Mouse (Mus musculus): ENCODE measurements around the gene Ager. TPM values are rescaled to one million over a fixed set of nuclear protein-coding genes. Genes with fewer than 3 reads are reported as not detected.
A peak's percentile ranks its signal among the peaks of the same experiment; 100 is the strongest.

The Ager gene
- polyA plus RNA-seq, 1 experiment from 2014 or later, result 2.7 TPM

DNA sequence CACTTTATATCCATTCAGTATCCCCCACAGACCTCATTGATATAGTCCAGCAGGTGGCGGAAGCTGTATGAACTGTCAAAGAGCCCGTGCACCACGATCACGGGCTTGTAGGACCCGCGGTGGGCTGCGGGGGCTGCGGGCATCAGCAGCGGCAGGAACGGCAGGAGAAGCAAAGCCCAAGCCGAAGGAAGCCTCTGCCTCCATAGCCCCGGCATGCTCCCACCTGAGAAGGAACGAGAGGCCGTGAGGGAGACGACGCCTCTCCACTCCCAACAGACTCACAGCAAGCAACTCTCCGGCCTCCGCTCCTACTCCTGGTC is 29.1 kb downstream of the Ager start:
- ATAC-seq (ENCODE audit: insufficient number of reproducible peaks, low FRiP score, low TSS enrichment, low read depth), result 0 out of 2 replicates have a peak, but pooled peaks have one; percentile 5
- H3K27me3 ChIP-seq (ENCODE audit: control insufficient read depth, insufficient read depth, low read length), result peaks cover 21% of the 10 kb centered on the region
- no peaks in the 10 kb centered on the region for H3K36me3 ChIP-seq (ENCODE audit: control insufficient read depth, insufficient read depth, low read length)
- H3K4me1 ChIP-seq (ENCODE audit: control insufficient read depth, insufficient read depth, low read length), result peaks cover 28% of the 10 kb centered on the region
- H3K4me3 ChIP-seq (ENCODE audit: low read depth, low read length), result peak overlapping the region; percentile 82
- peak; percentile 54 for DNase-seq (ENCODE audit: low spot score)
- H3K9ac ChIP-seq (ENCODE audit: low read length), result peak overlapping the region; percentile 71
- under 1% methylated on average over 18 of the region's 18 CpGs for WGBS
- H3K27ac ChIP-seq (replicated peaks; ENCODE audit: low read depth, low read length), result no peak overlapping the region
- no peaks in the 10 kb centered on the region for H3K9me3 ChIP-seq (ENCODE audit: control insufficient read depth, low read length)
- H3K4me2 ChIP-seq (ENCODE audit: low read depth, severe bottlenecking), result peak overlapping the region; percentile 94

DNA sequence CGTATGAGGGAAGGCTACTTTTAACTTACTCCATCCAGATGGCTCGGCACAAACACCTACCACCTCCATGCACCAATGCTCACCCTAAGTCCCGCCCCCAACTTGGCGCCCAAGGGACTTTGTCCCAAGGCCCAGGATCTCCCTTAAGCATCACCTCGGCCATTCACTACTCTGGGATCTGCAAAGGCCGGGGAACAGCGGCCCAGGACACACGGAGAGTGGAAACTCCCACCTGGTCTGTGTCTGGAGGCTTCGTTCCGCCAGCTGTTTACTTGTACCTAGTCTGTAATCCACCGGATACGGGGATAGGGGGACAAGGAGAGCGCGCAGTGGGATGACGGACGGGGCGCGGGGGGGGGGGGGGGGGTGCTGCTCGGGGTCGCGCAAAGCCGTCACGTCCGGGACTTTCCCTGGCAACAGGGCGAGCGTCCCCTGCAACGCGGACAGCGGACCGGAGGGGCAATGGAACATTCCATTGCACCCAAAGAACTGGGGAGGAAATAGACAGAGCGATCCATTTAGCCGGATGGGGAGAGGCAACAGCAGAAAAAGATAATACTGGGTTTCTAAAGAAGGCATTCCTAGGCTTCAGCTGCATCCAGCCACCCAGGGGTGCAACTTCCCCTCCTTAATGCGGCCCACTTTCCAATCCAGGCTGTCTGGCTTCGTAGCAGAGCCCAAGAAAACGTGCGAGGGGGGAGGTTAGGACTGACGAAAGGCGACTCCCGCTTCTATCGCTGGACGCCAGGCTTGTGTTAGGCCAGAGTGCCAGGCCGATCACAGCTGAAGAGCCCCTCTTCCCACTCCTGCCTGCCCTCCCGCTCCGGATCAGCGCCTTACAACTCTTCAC is 29.7 kb downstream of the Ager start:
- ATAC-seq (ENCODE audit: insufficient number of reproducible peaks, low FRiP score, low TSS enrichment, low read depth), result peak; percentile 68
- peaks cover 28% of the 10 kb centered on the region for H3K4me1 ChIP-seq (ENCODE audit: control insufficient read depth, insufficient read depth, low read length)

GRCm38 (mm10) chr17:34627943-34628643 is 30.4 kb downstream of the Ager start, which contains the start of gene Ppt2:
Ppt2 (minus strand) TSS chr17:34628510.
- ATAC-seq (ENCODE audit: insufficient number of reproducible peaks, low FRiP score, low TSS enrichment, low read depth) (no peak), DNase-seq (ENCODE audit: low spot score) (no peak)
- Histone ChIP-seq H3K9me3 (ENCODE audit: control insufficient read depth, low read length) (no peaks in the 10 kb centered on the region), H3K4me2 (ENCODE audit: low read depth, severe bottlenecking) (peak within 1 kb of the TSS; percentile 94), H3K9ac (ENCODE audit: low read length) (peak within 1 kb of the TSS; percentile 71), H3K4me1 (ENCODE audit: control insufficient read depth, insufficient read depth, low read length) (peaks cover 28% of the 10 kb centered on the region), H3K4me3 (ENCODE audit: low read depth, low read length) (peak within 1 kb of the TSS; percentile 82), H3K27ac (replicated peaks; ENCODE audit: low read depth, low read length) (peak within 1 kb of the TSS; percentile 81), H3K36me3 (ENCODE audit: control insufficient read depth, insufficient read depth, low read length) (no peaks in the 10 kb centered on the region), H3K27me3 (ENCODE audit: control insufficient read depth, insufficient read depth, low read length) (peaks cover 31% of the 10 kb centered on the region)
- WGBS, result 6% methylated on average over 29 of the region's 29 CpGs

More for the DNA sequence above, 29.7 kb downstream of the Ager start:
- WGBS, result under 1% methylated on average over 45 of the region's 45 CpGs
- H3K4me3 ChIP-seq (ENCODE audit: low read depth, low read length), result peak overlapping the region; percentile 82
- H3K9me3 ChIP-seq (ENCODE audit: control insufficient read depth, low read length), result no peaks in the 10 kb centered on the region
- peak overlapping the region; percentile 71 for H3K9ac ChIP-seq (ENCODE audit: low read length)
- peaks cover 26% of the 10 kb centered on the region for H3K27me3 ChIP-seq (ENCODE audit: control insufficient read depth, insufficient read depth, low read length)
- peak; percentile 92 for DNase-seq (ENCODE audit: low spot score)
- H3K36me3 ChIP-seq (ENCODE audit: control insufficient read depth, insufficient read depth, low read length), result no peaks in the 10 kb centered on the region
- peak overlapping the region; percentile 94 for H3K4me2 ChIP-seq (ENCODE audit: low read depth, severe bottlenecking)
- peak overlapping the region; percentile 81 for H3K27ac ChIP-seq (replicated peaks; ENCODE audit: low read depth, low read length)

DNA sequence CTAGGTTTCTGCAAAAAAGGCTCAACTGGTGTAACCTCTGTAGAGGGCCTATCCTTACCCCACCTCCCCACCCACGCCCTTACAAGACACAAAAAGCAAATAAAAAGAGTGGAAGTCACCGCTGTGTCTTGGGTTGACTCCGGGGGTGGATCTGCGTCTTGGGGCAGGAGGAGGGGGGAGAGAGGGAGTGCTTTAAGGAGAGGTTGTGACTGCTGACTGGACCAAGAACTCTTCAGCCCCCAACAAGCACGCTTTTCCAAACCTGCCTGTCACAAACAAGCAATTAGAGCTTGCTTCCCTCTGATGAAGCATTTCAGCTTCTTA is 30.9 kb downstream of the Ager start:
- H3K27me3 ChIP-seq (ENCODE audit: control insufficient read depth, insufficient read depth, low read length), result peaks cover 31% of the 10 kb centered on the region
- no peak overlapping the region for H3K9ac ChIP-seq (ENCODE audit: low read length)
- H3K4me3 ChIP-seq (ENCODE audit: low read depth, low read length), result peak overlapping the region; percentile 82
- H3K27ac ChIP-seq (replicated peaks; ENCODE audit: low read depth, low read length), result no peak overlapping the region
- ATAC-seq (ENCODE audit: insufficient number of reproducible peaks, low FRiP score, low TSS enrichment, low read depth) (no peak), DNase-seq (ENCODE audit: low spot score) (no peak)
- no peaks in the 10 kb centered on the region for H3K36me3 ChIP-seq (ENCODE audit: control insufficient read depth, insufficient read depth, low read length)
- WGBS, result 28% methylated on average over 5 of the region's 5 CpGs
- peak overlapping the region; percentile 94 for H3K4me2 ChIP-seq (ENCODE audit: low read depth, severe bottlenecking)
- no peaks in the 10 kb centered on the region for H3K9me3 ChIP-seq (ENCODE audit: control insufficient read depth, low read length)
- H3K4me1 ChIP-seq (ENCODE audit: control insufficient read depth, insufficient read depth, low read length), result peaks cover 30% of the 10 kb centered on the region

GRCm38 (mm10) chr17:34629221-34629751 is 31.6 kb downstream of the Ager start, which contains the start of gene Prrt1:
Prrt1 (plus strand) TSS chr17:34629533.
- Histone ChIP-seq H3K27me3 (ENCODE audit: control insufficient read depth, insufficient read depth, low read length) (peaks cover 31% of the 10 kb centered on the region), H3K4me3 (ENCODE audit: low read depth, low read length) (peak within 1 kb of the TSS; percentile 82), H3K36me3 (ENCODE audit: control insufficient read depth, insufficient read depth, low read length) (no peaks in the 10 kb centered on the region), H3K4me1 (ENCODE audit: control insufficient read depth, insufficient read depth, low read length) (peaks cover 31% of the 10 kb centered on the region), H3K9ac (ENCODE audit: low read length) (no peak within 1 kb of the TSS), H3K4me2 (ENCODE audit: low read depth, severe bottlenecking) (peak within 1 kb of the TSS; percentile 94), H3K9me3 (ENCODE audit: control insufficient read depth, low read length) (no peaks in the 10 kb centered on the region), H3K27ac (replicated peaks; ENCODE audit: low read depth, low read length) (no peak within 1 kb of the TSS)
- ATAC-seq (ENCODE audit: insufficient number of reproducible peaks, low FRiP score, low TSS enrichment, low read depth) (no peak), DNase-seq (ENCODE audit: low spot score) (peak; percentile 46)
- under 1% methylated on average over 16 of the region's 16 CpGs for whole genome bisulfite sequencing

DNA sequence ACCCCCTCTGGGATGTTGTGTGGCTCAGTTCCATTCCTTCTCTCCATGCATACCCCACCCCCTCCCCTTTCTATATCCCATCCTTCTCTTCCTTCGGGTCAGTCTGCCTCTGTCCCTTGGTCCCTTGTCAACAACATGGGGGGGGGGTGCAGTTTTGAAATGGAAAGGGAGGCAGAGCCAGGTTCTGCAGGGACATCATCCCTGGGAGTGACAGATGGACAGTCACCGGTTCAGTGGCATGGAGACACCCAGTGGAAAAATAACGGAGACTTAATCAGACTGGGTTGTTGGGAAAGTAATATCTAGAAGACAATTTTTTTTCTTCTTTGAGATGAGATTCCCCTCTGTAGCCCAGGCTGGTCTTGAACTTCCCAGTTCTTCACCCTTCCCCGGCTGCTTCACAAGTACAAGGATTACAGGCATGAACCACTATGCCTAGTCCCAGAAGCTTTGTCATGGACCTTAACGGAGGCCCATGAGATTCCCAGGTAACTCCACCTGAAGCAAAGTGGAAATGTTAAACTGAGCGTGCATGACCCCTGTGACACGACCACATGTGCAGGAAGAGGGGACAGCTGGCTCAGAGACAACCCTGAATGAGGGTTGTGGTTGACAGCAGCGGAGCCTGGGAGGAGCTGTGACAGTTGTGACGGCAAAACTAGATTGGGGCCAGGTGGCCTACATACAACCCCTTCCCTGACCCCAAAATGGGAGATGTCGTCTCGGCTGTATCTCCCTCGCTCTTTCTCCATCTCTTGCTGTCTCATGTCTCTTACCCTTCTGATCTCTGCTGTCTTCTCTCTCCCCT is 32.3 kb downstream of the Ager start:
- Histone ChIP-seq H3K9me3 (ENCODE audit: control insufficient read depth, low read length) (no peaks in the 10 kb centered on the region), H3K4me1 (ENCODE audit: control insufficient read depth, insufficient read depth, low read length) (peaks cover 31% of the 10 kb centered on the region), H3K4me2 (ENCODE audit: low read depth, severe bottlenecking) (peak overlapping the region; percentile 35; the same call in 1 of the 2 replicates), H3K9ac (ENCODE audit: low read length) (no peak overlapping the region), H3K27me3 (ENCODE audit: control insufficient read depth, insufficient read depth, low read length) (peaks cover 31% of the 10 kb centered on the region), H3K36me3 (ENCODE audit: control insufficient read depth, insufficient read depth, low read length) (no peaks in the 10 kb centered on the region), H3K4me3 (ENCODE audit: low read depth, low read length) (0 out of 2 replicates have a peak overlapping the region, but pooled peaks have one; percentile 20), H3K27ac (replicated peaks; ENCODE audit: low read depth, low read length) (no peak overlapping the region)
- ATAC-seq (ENCODE audit: insufficient number of reproducible peaks, low FRiP score, low TSS enrichment, low read depth) (no peak), DNase-seq (ENCODE audit: low spot score) (peak; percentile 28)
- WGBS, result 15% methylated on average over 12 of the region's 12 CpGs

GRCm38 (mm10) chr17:34630761-34631301 is 33.2 kb downstream of the Ager start:
- ATAC-seq (ENCODE audit: insufficient number of reproducible peaks, low FRiP score, low TSS enrichment, low read depth) (no peak), DNase-seq (ENCODE audit: low spot score) (no peak)
- H3K4me2 ChIP-seq (ENCODE audit: low read depth, severe bottlenecking), result peak overlapping the region; percentile 35
- no peaks in the 10 kb centered on the region for H3K36me3 ChIP-seq (ENCODE audit: control insufficient read depth, insufficient read depth, low read length)
- peaks cover 31% of the 10 kb centered on the region for H3K27me3 ChIP-seq (ENCODE audit: control insufficient read depth, insufficient read depth, low read length)
- no peak overlapping the region for H3K27ac ChIP-seq (replicated peaks; ENCODE audit: low read depth, low read length)
- H3K9ac ChIP-seq (ENCODE audit: low read length), result peak overlapping the region; percentile 13; the same call in 1 of the 2 replicates
- H3K9me3 ChIP-seq (ENCODE audit: control insufficient read depth, low read length), result no peaks in the 10 kb centered on the region
- peaks cover 31% of the 10 kb centered on the region for H3K4me1 ChIP-seq (ENCODE audit: control insufficient read depth, insufficient read depth, low read length)
- H3K4me3 ChIP-seq (ENCODE audit: low read depth, low read length), result peak overlapping the region; percentile 20
- 3% methylated on average over 48 of the region's 48 CpGs for WGBS
